Mouse (Mus musculus): Measurements from ENCODE around the gene Bid. TPM values are rescaled to one million over a fixed set of nuclear protein-coding genes. Genes with fewer than 3 reads are reported as not detected.

The Bid gene
- polyA plus RNA-seq, 1 experiment from 2014 or later, result 8.4 TPM

DNA sequence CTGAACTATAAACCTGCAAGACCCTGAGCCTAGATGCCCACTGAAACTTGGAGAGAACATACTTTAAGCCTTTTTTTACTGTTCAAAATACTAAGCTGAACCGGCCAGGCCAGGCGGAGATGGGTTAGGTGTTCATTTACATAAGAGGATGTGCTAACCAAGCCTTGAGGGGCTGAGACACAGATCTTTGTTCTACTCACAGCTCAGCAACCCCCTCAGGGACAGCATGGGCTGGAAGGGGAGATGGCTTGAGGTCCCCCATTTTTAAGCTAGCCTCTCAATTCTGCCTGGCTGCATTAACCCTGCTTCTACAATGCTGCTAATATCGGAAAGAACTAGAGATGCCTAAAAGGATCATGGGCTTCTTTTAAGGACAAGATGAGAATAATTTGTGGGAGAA lies 23.1 kb upstream of the Bid start:
- no peaks in the 10 kb centered on the region for H3K9me3 ChIP-seq (ENCODE audit: low read length)
- H3K4me1 ChIP-seq (ENCODE audit: insufficient read depth, low read depth, low read length), result no peaks in the 10 kb centered on the region
- DNase-seq (ENCODE audit: low spot score) (no peak), ATAC-seq (no peak)
- WGBS, result 83% methylated on average over 3 of the region's 3 CpGs
- no peak overlapping the region for H3K4me3 ChIP-seq (ENCODE audit: low read depth, low read length)
- no peak for TF ChIP-seq CTCF (IDR thresholded peaks at IDR 0.05)
- no peak for TF ChIP-seq EP300 (IDR thresholded peaks at IDR 0.05)
- H3K9ac ChIP-seq (replicated peaks; ENCODE audit: low read depth), result no peak overlapping the region
- no peak overlapping the region for H3K4me2 ChIP-seq (replicated peaks; ENCODE audit: low read depth, low read length)
- H3K27me3 ChIP-seq (replicated peaks; ENCODE audit: insufficient read depth, low read length), result no peaks in the 10 kb centered on the region
- H3K27ac ChIP-seq (ENCODE audit: low read length), result no peak overlapping the region
- H3K36me3 ChIP-seq (ENCODE audit: insufficient read depth, low read length), result no peaks in the 10 kb centered on the region

DNA sequence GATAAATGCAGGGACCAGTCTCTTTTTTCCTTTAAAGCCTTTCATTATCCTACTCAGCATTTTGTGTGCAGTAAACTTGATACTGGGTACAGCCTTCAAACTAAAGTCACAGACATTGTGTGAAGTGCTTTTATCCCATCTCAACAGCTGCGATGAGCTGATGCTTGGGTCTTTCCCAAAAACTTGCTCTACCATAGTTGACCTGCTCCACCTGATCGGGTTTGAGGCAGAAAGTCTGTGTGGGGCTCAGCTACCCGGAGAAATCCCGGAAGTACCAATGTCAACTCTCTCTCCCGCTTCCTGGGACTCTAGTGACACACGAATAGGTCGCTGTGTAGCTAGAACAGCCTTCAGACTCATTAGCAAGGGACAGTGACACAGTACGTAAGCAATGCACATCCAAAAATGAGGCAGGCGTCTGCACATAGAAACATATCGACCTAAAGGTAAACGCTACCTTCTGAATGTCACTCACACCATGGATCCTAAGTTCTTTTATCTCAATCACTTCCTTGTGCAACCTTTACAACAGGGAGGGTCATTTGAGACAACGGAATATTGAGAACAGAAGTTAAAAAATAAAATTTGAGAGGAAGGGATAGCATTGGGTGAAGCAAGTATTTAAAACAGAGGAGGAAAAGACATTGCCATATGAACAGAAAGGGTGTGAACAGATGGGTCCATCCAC lies 22.3 kb upstream of the Bid start:
- no peak overlapping the region for H3K9ac ChIP-seq (replicated peaks; ENCODE audit: low read depth)
- H3K4me1 ChIP-seq (ENCODE audit: insufficient read depth, low read depth, low read length), result no peaks in the 10 kb centered on the region
- no peak overlapping the region for H3K4me2 ChIP-seq (replicated peaks; ENCODE audit: low read depth, low read length)
- H3K36me3 ChIP-seq (ENCODE audit: insufficient read depth, low read length), result no peaks in the 10 kb centered on the region; the same call in 1 of the 2 replicates
- 81% methylated on average over 12 of the region's 12 CpGs for WGBS
- DNase-seq (ENCODE audit: low spot score) (no peak), ATAC-seq (no peak)
- TF ChIP-seq CTCF (IDR thresholded peaks at IDR 0.05) (no peak), EP300 (IDR thresholded peaks at IDR 0.05) (no peak)
- H3K27ac ChIP-seq (ENCODE audit: low read length), result no peak overlapping the region
- no peak overlapping the region for H3K4me3 ChIP-seq (ENCODE audit: low read depth, low read length)
- H3K27me3 ChIP-seq (replicated peaks; ENCODE audit: insufficient read depth, low read length), result no peaks in the 10 kb centered on the region
- H3K9me3 ChIP-seq (ENCODE audit: low read length), result no peaks in the 10 kb centered on the region

DNA sequence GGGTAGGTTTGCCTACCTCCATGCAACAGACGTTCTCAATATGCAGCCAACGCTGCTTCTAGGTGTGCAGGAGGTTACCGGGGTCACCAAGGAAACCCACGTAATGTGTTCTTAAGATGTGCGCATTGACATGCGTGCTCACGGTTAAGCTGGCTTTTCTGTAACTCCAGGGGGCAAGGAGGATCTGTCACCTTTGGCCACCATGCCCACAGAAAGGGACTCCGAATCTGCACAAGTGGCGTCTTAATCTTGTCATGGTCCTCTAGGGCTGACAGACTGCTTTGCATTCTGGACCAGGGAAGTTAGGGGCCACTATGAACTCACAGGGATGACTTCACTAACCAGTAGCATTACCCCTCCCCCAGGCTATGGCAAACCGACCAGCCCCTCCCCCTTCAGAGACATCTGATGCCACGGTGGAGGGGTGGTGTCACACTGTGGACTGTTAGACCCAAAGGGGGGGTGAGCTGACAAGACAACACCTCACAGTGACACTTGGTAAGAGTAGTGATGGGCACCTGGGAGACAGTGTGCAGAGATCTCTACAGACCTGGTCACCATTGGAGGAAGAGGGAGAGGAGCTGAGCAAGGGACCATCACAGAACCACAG lies 21.5 kb upstream of the Bid start:
- Histone ChIP-seq H3K4me1 (ENCODE audit: insufficient read depth, low read depth, low read length) (no peaks in the 10 kb centered on the region), H3K9me3 (ENCODE audit: low read length) (no peaks in the 10 kb centered on the region), H3K36me3 (ENCODE audit: insufficient read depth, low read length) (no peaks in the 10 kb centered on the region; the same call in 1 of the 2 replicates), H3K27ac (ENCODE audit: low read length) (no peak overlapping the region), H3K9ac (replicated peaks; ENCODE audit: low read depth) (no peak overlapping the region), H3K27me3 (replicated peaks; ENCODE audit: insufficient read depth, low read length) (no peaks in the 10 kb centered on the region), H3K4me3 (ENCODE audit: low read depth, low read length) (no peak overlapping the region), H3K4me2 (replicated peaks; ENCODE audit: low read depth, low read length) (no peak overlapping the region)
- ATAC-seq (no peak), DNase-seq (ENCODE audit: low spot score) (no peak)
- 85% methylated on average over 10 of the region's 11 CpGs for WGBS
- TF ChIP-seq EP300 (IDR thresholded peaks at IDR 0.05) (no peak), CTCF (IDR thresholded peaks at IDR 0.05) (no peak)

DNA sequence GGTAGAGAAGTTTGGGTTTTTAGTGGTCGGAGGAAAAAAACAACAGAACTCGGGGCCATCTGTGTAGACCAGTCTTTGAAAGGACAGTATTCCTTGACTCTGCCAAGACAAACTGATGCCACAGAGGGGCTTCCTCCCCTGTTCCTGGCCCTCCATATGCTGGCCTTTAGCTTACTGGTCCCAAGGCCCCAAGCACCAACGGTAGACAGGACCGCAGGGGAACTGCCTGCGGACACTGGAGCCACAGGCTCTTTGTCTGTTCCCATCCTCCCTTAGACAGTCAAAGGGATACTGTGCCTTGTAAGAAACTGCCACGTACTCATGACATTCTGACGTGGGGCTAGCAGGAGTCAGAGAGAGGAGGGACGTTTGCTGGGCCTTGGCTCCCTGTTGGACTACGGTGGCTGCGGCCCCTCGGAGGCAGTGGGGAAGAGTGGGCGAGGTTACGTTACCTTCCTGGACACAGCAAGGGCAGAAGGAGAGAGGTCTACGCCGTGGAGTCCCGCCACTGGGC lies 20.5 kb upstream of the Bid start:
- H3K36me3 ChIP-seq (ENCODE audit: insufficient read depth, low read length), result no peaks in the 10 kb centered on the region; the same call in 1 of the 2 replicates
- ATAC-seq (no peak), DNase-seq (ENCODE audit: low spot score) (no peak)
- no peaks in the 10 kb centered on the region for H3K27me3 ChIP-seq (replicated peaks; ENCODE audit: insufficient read depth, low read length)
- H3K4me1 ChIP-seq (ENCODE audit: insufficient read depth, low read depth, low read length), result no peaks in the 10 kb centered on the region
- no peak overlapping the region for H3K4me2 ChIP-seq (replicated peaks; ENCODE audit: low read depth, low read length)
- no peak overlapping the region for H3K4me3 ChIP-seq (ENCODE audit: low read depth, low read length)
- no peak for TF ChIP-seq EP300 (IDR thresholded peaks at IDR 0.05)
- no peak for TF ChIP-seq CTCF (IDR thresholded peaks at IDR 0.05)
- no peaks in the 10 kb centered on the region for H3K9me3 ChIP-seq (ENCODE audit: low read length)
- WGBS, result 71% methylated on average over 16 of the region's 16 CpGs
- no peak overlapping the region for H3K27ac ChIP-seq (ENCODE audit: low read length)
- H3K9ac ChIP-seq (replicated peaks; ENCODE audit: low read depth), result no peak overlapping the region

DNA sequence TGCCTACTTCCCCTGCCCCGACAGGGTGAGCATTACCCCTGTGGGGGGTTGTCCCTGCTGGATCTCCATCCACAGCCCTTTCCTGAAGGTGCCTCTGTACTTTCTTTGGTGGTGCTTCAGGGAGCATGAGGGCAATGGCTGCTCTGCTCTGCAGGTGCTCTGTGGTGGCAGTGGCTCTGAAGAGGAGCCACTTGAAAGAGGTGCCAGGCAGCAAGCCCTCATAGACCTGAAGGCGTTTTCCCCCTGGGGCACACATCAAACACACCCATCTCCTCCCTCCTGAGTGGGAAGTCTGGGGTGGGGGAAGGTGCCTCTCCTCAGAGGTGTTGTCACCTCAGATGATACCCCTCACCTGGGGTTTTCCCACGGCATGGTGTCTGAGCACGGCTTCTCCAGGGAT lies 17.5 kb upstream of the Bid start:
- no peaks in the 10 kb centered on the region; the same call in none of the 2 replicates for H3K36me3 ChIP-seq (ENCODE audit: insufficient read depth, low read length)
- H3K27ac ChIP-seq (ENCODE audit: low read length), result no peak overlapping the region
- DNase-seq (ENCODE audit: low spot score) (no peak), ATAC-seq (no peak)
- TF ChIP-seq CTCF (IDR thresholded peaks at IDR 0.05) (no peak), EP300 (IDR thresholded peaks at IDR 0.05) (no peak)
- no peak overlapping the region for H3K4me3 ChIP-seq (ENCODE audit: low read depth, low read length)
- H3K4me1 ChIP-seq (ENCODE audit: insufficient read depth, low read depth, low read length), result no peaks in the 10 kb centered on the region
- whole genome bisulfite sequencing, result 59% methylated on average over 4 of the region's 4 CpGs
- no peak overlapping the region for H3K9ac ChIP-seq (replicated peaks; ENCODE audit: low read depth)
- H3K27me3 ChIP-seq (replicated peaks; ENCODE audit: insufficient read depth, low read length), result no peaks in the 10 kb centered on the region
- no peaks in the 10 kb centered on the region for H3K9me3 ChIP-seq (ENCODE audit: low read length)
- no peak overlapping the region for H3K4me2 ChIP-seq (replicated peaks; ENCODE audit: low read depth, low read length)

DNA sequence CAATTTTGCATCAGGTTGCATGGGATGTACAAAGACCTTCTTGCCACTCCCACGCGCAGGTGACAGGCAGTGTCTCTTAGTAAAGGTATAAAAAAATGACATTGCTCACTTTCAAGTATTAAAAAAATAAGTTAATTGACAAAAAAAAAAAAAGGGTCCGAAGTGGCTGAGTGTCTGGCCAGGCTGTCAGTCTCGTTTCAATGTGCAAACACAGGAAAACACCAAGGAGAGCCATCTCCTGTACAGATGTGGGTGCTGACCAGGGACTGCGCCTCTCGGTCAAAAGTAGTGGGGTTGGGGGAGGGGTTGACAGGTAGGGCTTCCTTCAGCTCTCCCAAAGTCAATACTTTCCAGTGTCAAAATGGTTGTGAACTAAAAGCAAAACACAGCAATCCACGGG lies 17.0 kb upstream of the Bid start:
- Histone ChIP-seq H3K4me3 (ENCODE audit: low read depth, low read length) (no peak overlapping the region), H3K36me3 (ENCODE audit: insufficient read depth, low read length) (no peaks in the 10 kb centered on the region; the same call in none of the 2 replicates), H3K27me3 (replicated peaks; ENCODE audit: insufficient read depth, low read length) (no peaks in the 10 kb centered on the region), H3K9ac (replicated peaks; ENCODE audit: low read depth) (no peak overlapping the region), H3K27ac (ENCODE audit: low read length) (no peak overlapping the region), H3K4me1 (ENCODE audit: insufficient read depth, low read depth, low read length) (no peaks in the 10 kb centered on the region), H3K4me2 (replicated peaks; ENCODE audit: low read depth, low read length) (no peak overlapping the region), H3K9me3 (ENCODE audit: low read length) (no peaks in the 10 kb centered on the region)
- WGBS, result 84% methylated on average over 7 of the region's 7 CpGs
- no peak for ATAC-seq
- DNase-seq (ENCODE audit: low spot score), result no peak
- no peak for TF ChIP-seq CTCF (IDR thresholded peaks at IDR 0.05)
